Mouse (Mus musculus) embryo, embryonic 10.5 days (tissue): ENCODE data around the gene Gm17482.

Experiments
- DNase-seq: peaks from one replicate; pipeline ENCODE4 v3.0.0-alpha.2; 2015; ENCODE audit warnings: low spot score

Gm17482 gene

DNA sequence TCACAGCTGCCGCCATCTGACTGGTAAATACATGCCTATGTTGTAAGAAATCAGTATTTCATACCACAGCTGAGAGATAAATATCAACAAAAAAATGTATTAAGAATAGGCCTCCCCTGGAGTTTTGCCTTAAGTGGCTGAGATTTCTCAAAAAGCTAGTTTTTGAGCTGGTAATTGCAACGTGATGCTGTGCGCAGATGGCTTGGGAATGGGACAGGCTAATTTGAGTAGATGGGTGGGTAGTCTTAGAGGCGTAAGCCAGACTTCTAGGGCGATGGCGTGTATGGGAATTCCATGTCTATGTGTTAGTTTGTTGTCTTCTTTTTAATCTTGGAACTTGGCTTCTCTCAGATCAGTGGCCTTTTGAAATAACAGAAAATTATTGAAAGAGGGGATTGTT lies 64.7 kb downstream of the Gm17482 start:
- no peak for DNase-seq

DNA sequence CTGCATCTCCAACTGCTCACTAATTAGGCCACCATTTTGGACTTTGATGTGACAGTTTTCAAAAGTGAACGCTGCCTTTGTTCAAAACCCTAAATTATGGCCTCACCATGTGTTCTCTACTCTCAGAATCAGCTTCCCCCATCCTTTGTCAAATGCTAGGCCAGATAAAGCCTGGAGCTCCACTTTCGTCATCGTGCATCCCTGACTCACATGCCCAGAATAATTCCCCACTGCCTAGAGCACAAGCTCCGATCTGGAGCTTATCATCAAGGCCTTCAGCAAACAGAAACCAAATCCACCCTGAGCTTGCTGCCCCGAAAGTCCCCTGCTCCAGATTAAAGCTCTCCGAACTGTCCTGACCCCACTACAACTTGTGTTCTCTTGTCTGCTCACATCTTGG lies 65.5 kb downstream of the Gm17482 start:
- DNase-seq, result no peak

DNA sequence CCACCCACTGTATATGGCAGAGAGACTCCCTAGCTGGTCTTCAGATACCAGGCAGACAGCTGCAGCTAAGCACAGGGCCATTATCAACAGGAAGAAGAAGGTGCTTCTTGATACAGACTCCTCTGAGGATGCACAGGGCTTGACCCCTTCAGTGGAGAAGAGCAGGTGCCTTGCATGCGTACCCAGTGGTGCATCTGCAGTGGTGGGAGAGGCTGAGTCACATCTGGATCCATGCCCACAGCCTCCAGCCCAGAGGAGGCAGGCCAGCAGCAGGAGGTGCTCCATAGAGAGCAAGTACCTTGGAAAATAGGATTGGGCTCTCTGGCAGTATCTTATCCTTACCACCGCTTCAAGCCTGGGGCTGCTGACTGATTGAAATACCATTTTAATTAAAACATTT lies 66.7 kb downstream of the Gm17482 start:
- DNase-seq, result no peak

DNA sequence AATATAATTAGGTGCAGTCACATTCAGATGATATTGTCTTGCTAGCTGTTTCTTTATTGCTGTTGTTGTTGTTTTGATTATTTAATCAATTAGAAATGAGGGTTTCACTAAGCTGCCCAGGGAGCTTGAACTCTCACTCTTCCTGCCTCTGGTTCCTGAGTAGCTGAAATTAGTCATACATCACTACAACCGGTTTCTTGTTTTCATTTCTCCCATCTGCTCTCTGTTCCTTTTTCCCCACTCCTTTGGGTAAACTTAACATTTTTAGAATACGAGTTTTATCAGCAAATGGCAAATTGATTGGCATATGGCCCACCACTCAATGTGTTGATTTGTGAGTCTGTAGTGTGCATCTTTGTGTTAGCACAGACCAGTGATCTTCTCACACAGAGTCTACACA lies 80.0 kb downstream of the Gm17482 start:
- DNase-seq, result no peak
